ENCODE assay signal across 25 mouse cellular contexts in the genomic region with DNA sequence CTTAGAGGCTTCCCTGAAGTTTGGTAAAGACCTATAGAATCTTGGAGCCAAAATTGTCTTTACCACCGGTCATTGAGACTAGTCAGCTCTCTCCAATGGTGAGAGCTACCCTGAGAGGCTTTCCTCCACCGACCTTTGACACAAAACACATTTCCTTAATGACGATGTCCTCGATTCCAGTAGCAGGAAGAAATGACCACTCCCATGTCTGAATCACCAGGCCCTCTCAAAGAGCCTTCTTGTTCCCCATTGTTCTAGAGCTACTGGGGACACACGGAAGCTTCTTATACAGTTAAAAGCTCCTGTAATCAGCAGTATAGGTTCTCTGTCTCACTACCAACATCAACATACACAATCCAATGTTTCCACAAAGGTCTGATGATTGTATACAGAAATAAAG. TPM values are rescaled to one million over a fixed set of nuclear protein-coding genes. Genes with fewer than 3 reads are reported as not detected.
DNase-seq lines count a peak whose midpoint lies in the region; ATAC-seq and TF ChIP-seq lines count a peak whose summit lies in the region.
"Had no signal": no experiment of that assay in that cellular context is flagged by ENCODE, and none has a peak within 500 bp of the region (broad histone marks: within the 10 kb centered on the region; RNA-seq: fewer than 3 reads in every experiment).

No protein-coding gene starts in this region.

- no peak overlapping the region for H3K4me3 ChIP-seq in lung, adult 2 months (replicated peaks; ENCODE audit: extremely low read depth, low read depth, low read length)
- no peak overlapping the region for H3K4me3 ChIP-seq in bone marrow macrophage, adult 2 months (ENCODE audit: insufficient read depth, low read length)
- no peak overlapping the region for H3K4me3 ChIP-seq in macrophage (ENCODE audit: inconsistent target)
- no peak overlapping the region for H3K4me3 ChIP-seq in forebrain, postnatal 0 days (ENCODE audit: low read depth, low read length)
- H3K4me3 ChIP-seq: embryonic facial prominence, embryonic 10.5 days; embryonic facial prominence, embryonic 13.5 days; erythroblast, embryonic 14.5 days; forebrain, embryonic 12.5 days; forebrain, embryonic 15.5 days; hindbrain, embryonic 10.5 days; hindbrain, embryonic 13.5 days had no signal

- no peaks in the 10 kb centered on the region for H3K36me3 ChIP-seq in macrophage (ENCODE audit: inconsistent target)
- no peaks in the 10 kb centered on the region for H3K36me3 ChIP-seq in forebrain, postnatal 0 days (ENCODE audit: insufficient read depth)
- H3K36me3 ChIP-seq: embryonic facial prominence, embryonic 10.5 days; embryonic facial prominence, embryonic 13.5 days; forebrain, embryonic 12.5 days; forebrain, embryonic 15.5 days; hindbrain, embryonic 10.5 days; hindbrain, embryonic 13.5 days had no signal

- H3K27ac ChIP-seq in bone marrow macrophage, adult 2 months (ENCODE audit: insufficient read depth, low read depth, low read length), result peak overlapping the region; percentile 4; the same call in 1 of the 2 replicates
- H3K27ac ChIP-seq in macrophage, result 0 out of 2 replicates have a peak overlapping the region, but pooled peaks have one; percentile 1
- H3K27ac ChIP-seq in forebrain, postnatal 0 days (ENCODE audit: low read depth, low read length), result no peak overlapping the region
- H3K27ac ChIP-seq: embryonic facial prominence, embryonic 10.5 days; embryonic facial prominence, embryonic 13.5 days; forebrain, embryonic 12.5 days; forebrain, embryonic 15.5 days; hindbrain, embryonic 10.5 days; hindbrain, embryonic 13.5 days had no signal

- no peaks in the 10 kb centered on the region; the same call in none of the 2 replicates for H3K4me1 ChIP-seq in lung, adult 2 months (ENCODE audit: control insufficient read depth, insufficient read depth, low read length)
- H3K4me1 ChIP-seq in bone marrow macrophage, adult 2 months (ENCODE audit: control insufficient read depth, insufficient read depth, low read length), result peaks cover 39% of the 10 kb centered on the region
- H3K4me1 ChIP-seq in forebrain, postnatal 0 days (ENCODE audit: insufficient read depth), result no peaks in the 10 kb centered on the region
- H3K4me1 ChIP-seq: embryonic facial prominence, embryonic 10.5 days; embryonic facial prominence, embryonic 13.5 days; forebrain, embryonic 12.5 days; forebrain, embryonic 15.5 days; hindbrain, embryonic 10.5 days; hindbrain, embryonic 13.5 days had no signal

- DNase-seq in heart, adult 11 months, result peak; percentile 64
- DNase-seq in heart, postnatal 14 days, result no peak
- DNase-seq in lung, postnatal 10 days, result peak; percentile 11
- no peak for DNase-seq in lung, adult 2 months
- DNase-seq in forebrain, postnatal 0 days, result no peak
- DNase-seq in layer of hippocampus, postnatal 36 days, result no peak
- DNase-seq: adrenal gland, adult 8-10 months; adrenal gland, postnatal 25 days; cerebellum, adult 18-20 months; cerebellum, postnatal 14 days; gastrocnemius, postnatal 10 days; gastrocnemius, postnatal 36 days; heart, postnatal 36 days had no signal

- WGBS in lung, adult 2 months, result 44% methylated on average over 5 of the region's 5 CpGs
- 60% methylated on average over 5 of the region's 5 CpGs for WGBS in macrophage (ENCODE audit: missing documents)
- 85% methylated on average over 5 of the region's 5 CpGs for WGBS in forebrain, postnatal 0 days

- H3K9ac ChIP-seq in forebrain, postnatal 0 days, result no peak overlapping the region
- H3K9ac ChIP-seq: embryonic facial prominence, embryonic 13.5 days; forebrain, embryonic 12.5 days; forebrain, embryonic 15.5 days; hindbrain, embryonic 13.5 days had no signal

- no peak for TF ChIP-seq POLR2A in lung, adult 2 months (IDR thresholded peaks at IDR 0.05; ENCODE audit: borderline replicate concordance, extremely low read depth, low read depth, low read length)
- TF ChIP-seq POLR2A in bone marrow macrophage, adult 2 months (IDR thresholded peaks at IDR 0.05; ENCODE audit: borderline replicate concordance, low read depth, low read length), result no peak

- no peak for ATAC-seq in forebrain, postnatal 0 days
- ATAC-seq: activated CD4-positive, CD25-positive, alpha-beta regulatory T cell, adult 4 months; forebrain, embryonic 15.5 days; hindbrain, embryonic 16.5 days had no signal

- H3K4me2 ChIP-seq in forebrain, postnatal 0 days (ENCODE audit: low read depth), result no peak overlapping the region
- H3K4me2 ChIP-seq: embryonic facial prominence, embryonic 13.5 days; forebrain, embryonic 12.5 days; forebrain, embryonic 15.5 days; heart, embryonic 11.5 days; hindbrain, embryonic 13.5 days had no signal

- H3K9me3 ChIP-seq in forebrain, postnatal 0 days (ENCODE audit: low read length), result no peaks in the 10 kb centered on the region
- H3K9me3 ChIP-seq: embryonic facial prominence, embryonic 10.5 days; embryonic facial prominence, embryonic 13.5 days; forebrain, embryonic 12.5 days; forebrain, embryonic 15.5 days; hindbrain, embryonic 10.5 days; hindbrain, embryonic 13.5 days had no signal

- TF ChIP-seq CTCF in lung, adult 2 months (IDR thresholded peaks at IDR 0.05; ENCODE audit: insufficient read depth, low read length), result no peak
- no peak for TF ChIP-seq CTCF in bone marrow macrophage, adult 2 months (IDR thresholded peaks at IDR 0.05; ENCODE audit: low read depth, low read length)
- TF ChIP-seq CTCF in forebrain, postnatal 0 days (IDR thresholded peaks at IDR 0.05; ENCODE audit: low read depth), result no peak

- intact Hi-C loops in heart, postnatal 14 days (cut with DNase I), result no loop called here

- H3K27me3 ChIP-seq in forebrain, postnatal 0 days (ENCODE audit: insufficient read depth, low read length), result no peaks in the 10 kb centered on the region
- H3K27me3 ChIP-seq: embryonic facial prominence, embryonic 13.5 days; forebrain, embryonic 12.5 days; forebrain, embryonic 15.5 days; hindbrain, embryonic 13.5 days had no signal

- no peaks in the 10 kb centered on the region for H3K79me2 ChIP-seq in macrophage (ENCODE audit: inconsistent target)

RNA-seq across cellular contexts. Expression of gene Abhd17c, which starts 36.5 kb away (rescaled TPM):
- total RNA-seq in heart, postnatal 14 days (2021), result 10 to 100 TPM; 30.3 to 31.4 TPM
- polyA plus RNA-seq in lung, adult 2 months (2012; rRNA removed), result 92.8 and 98.3 TPM in 2 replicates
- polyA plus RNA-seq in bone marrow macrophage, adult 2 months (2012; ENCODE audit: insufficient read depth, insufficient read length, missing spikeins), result 27.2 and 30.2 TPM in 2 replicates
- 100 to 1,000 TPM in 1 of 26 experiments, 10 to 100 TPM in 25; 10.1 to 109 (median 31.4) TPM for total RNA-seq in macrophage (2018; cell fraction: chromatin; rRNA removed)
- total RNA-seq in macrophage (2018; cell fraction: cytosol; rRNA removed), result 10 to 100 TPM; 16.9 to 43.2 (median 25.1) TPM
- 10 to 100 TPM; 16.5 to 67.0 (median 34.0) TPM for total RNA-seq in macrophage (2018; cell fraction: nucleus; rRNA removed)
- 12.9 to 29.5 TPM (median 19.4 TPM) in 3 replicates for polyA plus RNA-seq in macrophage (2018)
- 92.2 and 102 TPM in 2 replicates for total RNA-seq in forebrain, postnatal 0 days (2014; rRNA removed)
- 92.9 and 93.5 TPM in 2 replicates for polyA plus RNA-seq in forebrain, postnatal 0 days (2015; fragmentation: Nextera tagmentation; extraction: Ambion mirVana)
- total RNA-seq in layer of hippocampus, postnatal 36 days (2021), result 10 to 100 TPM; 56.4 to 59.1 TPM

Comparison
In these comparisons a context has a peak if more than half of its experiments do, and no peak if none do; other contexts are left out.
1. DNase-seq: peak in heart, adult 11 months (single experiment) and lung, postnatal 10 days (single experiment); none in heart, postnatal 14 days (0 of 2), lung, adult 2 months (single experiment), forebrain, postnatal 0 days (single experiment) and layer of hippocampus, postnatal 36 days (0 of 2).